Mouse (Mus musculus) T-helper 17 cell (primary cell): ENCODE measurements at regions not wholly inside any gene's neighbourhood (a gene's known extent, or its start where the extent isn't known, plus 50 kb on each side); places are given as distances from the start of the nearest gene placed in this dataset.

Experiments used
- in situ Hi-C, 2 experiments: fragments of 300-600 bp; cut with MboI, MseI; formaldehyde crosslinking; loops; 1 replicate in 1 of 2; 2 replicates in 1 of 2; pipeline ENCODE4 v1.15.1; 2025; ENCODE audit warnings: high pct_unique_total_duplicates in 2 of 2

GRCm38 (mm10) chr12:59834809-59835208 is 615.3 kb upstream of the Fbxo33 start:
- in situ Hi-C loops: loop anchor here in 1 of 2 experiments (10.0 kb wide), 1 partner anchor 520 kb away; no protein-coding TSS in a partner anchor

GRCm38 (mm10) chr12:59822918-59823317 is 603.4 kb upstream of the Fbxo33 start:
- in situ Hi-C loops: no loop called here

GRCm38 (mm10) chr12:59822435-59822834 is 602.9 kb upstream of the Fbxo33 start:
- in situ Hi-C loops: no loop called here

GRCm38 (mm10) chr12:59821698-59822097 is 602.2 kb upstream of the Fbxo33 start:
- in situ Hi-C loops: no loop called here

- in situ Hi-C loops: no loop called here
Measured at GRCm38 (mm10) chr12:59815965-59816364, 596.4 kb upstream of the Fbxo33 start.

GRCm38 (mm10) chr12:59814356-59814755 is 594.8 kb upstream of the Fbxo33 start:
- in situ Hi-C loops: no loop called here

- in situ Hi-C loops: no loop called here
Measured at GRCm38 (mm10) chr12:59809224-59809623, 589.7 kb upstream of the Fbxo33 start.

- in situ Hi-C loops: no loop called here
Measured at GRCm38 (mm10) chr12:59798051-59798450, 578.5 kb upstream of the Fbxo33 start.

- in situ Hi-C loops: no loop called here
Measured at GRCm38 (mm10) chr12:59791473-59791872, 571.9 kb upstream of the Fbxo33 start.

- in situ Hi-C loops: no loop called here
Measured at GRCm38 (mm10) chr12:59786831-59787230, 567.3 kb upstream of the Fbxo33 start.

GRCm38 (mm10) chr12:59770980-59771379 is 551.5 kb upstream of the Fbxo33 start:
- in situ Hi-C loops: no loop called here

GRCm38 (mm10) chr12:59762260-59762659 is 542.7 kb upstream of the Fbxo33 start:
- in situ Hi-C loops: no loop called here

- in situ Hi-C loops: loop anchor here in 1 of 2 experiments (10.0 kb wide), 1 partner anchor 1570 kb away; no protein-coding TSS in a partner anchor
Measured at GRCm38 (mm10) chr12:59744768-59745167, 525.2 kb upstream of the Fbxo33 start.

- in situ Hi-C loops: loop anchor here in 1 of 2 experiments (10.0 kb wide), 1 partner anchor 1572 kb away; no protein-coding TSS in a partner anchor
Measured at GRCm38 (mm10) chr12:59743211-59743610, 523.7 kb upstream of the Fbxo33 start.

- in situ Hi-C loops: no loop called here
Measured at GRCm38 (mm10) chr12:59724951-59725350, 505.4 kb upstream of the Fbxo33 start.

- in situ Hi-C loops: no loop called here
Measured at GRCm38 (mm10) chr12:59722471-59723182, 503.1 kb upstream of the Fbxo33 start.

GRCm38 (mm10) chr12:59713216-59713615 is 493.7 kb upstream of the Fbxo33 start:
- in situ Hi-C loops: no loop called here

GRCm38 (mm10) chr12:59683235-59683634 is 463.7 kb upstream of the Fbxo33 start:
- in situ Hi-C loops: no loop called here

- in situ Hi-C loops: no loop called here
Measured at GRCm38 (mm10) chr12:59663161-59663560, 443.6 kb upstream of the Fbxo33 start.

GRCm38 (mm10) chr12:59630678-59631077 is 411.2 kb upstream of the Fbxo33 start:
- in situ Hi-C loops: no loop called here

GRCm38 (mm10) chr12:59623147-59623546 is 403.6 kb upstream of the Fbxo33 start:
- in situ Hi-C loops: no loop called here

- in situ Hi-C loops: no loop called here
Measured at GRCm38 (mm10) chr12:59621132-59621531, 401.6 kb upstream of the Fbxo33 start.

- in situ Hi-C loops: no loop called here
Measured at GRCm38 (mm10) chr12:59620340-59620739, 400.8 kb upstream of the Fbxo33 start.
